Mouse (Mus musculus): ENCODE measurements around the gene Tcf7l2.

DNA sequence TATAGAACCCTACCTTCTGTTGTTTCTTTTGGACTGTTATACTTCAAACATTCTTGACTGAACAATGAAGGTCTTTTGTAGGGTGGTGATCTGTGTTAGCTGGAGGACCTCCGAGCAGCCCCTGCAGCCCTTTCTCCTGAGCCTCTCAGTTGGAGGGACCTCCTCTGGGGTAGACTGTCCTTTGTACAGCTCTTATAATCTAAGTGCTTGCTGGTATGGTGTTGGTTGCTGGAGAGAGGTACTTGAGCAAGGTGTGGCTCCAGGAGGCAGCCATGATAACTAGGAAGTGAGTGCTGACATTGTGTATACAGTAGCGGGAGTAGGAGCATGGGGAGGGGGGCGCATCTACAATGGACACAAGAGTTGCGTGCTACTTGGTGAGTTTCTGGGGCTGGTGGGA lies 58.4 kb downstream of the Tcf7l2 start:
- TF ChIP-seq CTCF (IDR thresholded peaks at IDR 0.05; ENCODE audit: control insufficient read depth, insufficient read depth, insufficient replicate concordance, low read depth, low read length) (no peak), POLR2A (IDR thresholded peaks at IDR 0.05; ENCODE audit: control insufficient read depth, low read depth, low read length) (no peak)

Data from testis, adult 2 months (tissue).